In the genomic region with DNA sequence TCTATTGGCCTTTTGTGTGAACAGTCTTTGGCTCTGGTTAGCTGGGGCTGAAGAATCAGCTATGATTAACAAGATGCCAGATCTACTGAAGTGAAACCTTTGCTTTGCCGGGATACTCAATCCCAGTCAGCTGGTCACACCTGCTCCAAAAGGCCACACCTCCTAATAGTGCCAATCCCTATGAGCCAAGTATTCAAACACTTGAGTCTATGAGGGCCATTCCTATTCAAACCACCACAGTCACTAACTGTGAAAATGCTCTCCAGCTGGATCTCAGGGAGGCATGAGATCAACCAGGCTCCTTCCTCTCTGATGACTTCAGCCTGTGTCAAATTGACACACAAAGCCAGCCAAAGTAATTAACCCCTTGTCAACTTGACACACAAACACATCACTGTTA, we compare ENCODE assay signal across 21 mouse cellular contexts. TPM values are rescaled to one million over a fixed set of nuclear protein-coding genes. Genes with fewer than 3 reads are reported as not detected.
A peak's percentile ranks its signal among the peaks of the same experiment; 100 is the strongest.
DNase-seq lines count a peak whose midpoint lies in the region; ATAC-seq lines count a peak whose summit lies in the region.
"Had no signal": no experiment of that assay in that cellular context is flagged by ENCODE, and none has a peak within 500 bp of the region (broad histone marks: within the 10 kb centered on the region; RNA-seq: fewer than 3 reads in every experiment).

No protein-coding gene starts in this region.

- 0 out of 2 replicates have a peak, but pooled peaks cover 5% of the 10 kb centered on the region for H3K9me3 ChIP-seq in lung, embryonic 16.5 days (ENCODE audit: control insufficient read depth, low read length)
- H3K9me3 ChIP-seq in kidney, embryonic 15.5 days (replicated peaks): no peaks in the 10 kb centered on the region
- no peaks in the 10 kb centered on the region for H3K9me3 ChIP-seq in heart, embryonic 10.5 days
- H3K9me3 ChIP-seq: embryonic facial prominence, embryonic 12.5 days; embryonic facial prominence, embryonic 15.5 days; forebrain, embryonic 15.5 days; hindbrain, embryonic 12.5 days; hindbrain, embryonic 15.5 days had no signal

- no peaks in the 10 kb centered on the region for H3K4me1 ChIP-seq in lung, embryonic 16.5 days (replicated peaks; ENCODE audit: control insufficient read depth, insufficient read depth, low read length)
- no peaks in the 10 kb centered on the region for H3K4me1 ChIP-seq in kidney, embryonic 15.5 days
- no peaks in the 10 kb centered on the region for H3K4me1 ChIP-seq in heart, embryonic 10.5 days
- H3K4me1 ChIP-seq: embryonic facial prominence, embryonic 12.5 days; embryonic facial prominence, embryonic 15.5 days; forebrain, embryonic 15.5 days; hindbrain, embryonic 12.5 days; hindbrain, embryonic 15.5 days had no signal

- WGBS in lung, embryonic 16.5 days: 52% methylated on average over 1 of the region's 1 CpGs
- WGBS in kidney, embryonic 15.5 days: 41% methylated on average over 1 of the region's 1 CpGs
- WGBS in heart, embryonic 10.5 days: 70% methylated on average over 1 of the region's 1 CpGs

- no peak overlapping the region for H3K4me3 ChIP-seq in lung, embryonic 16.5 days (ENCODE audit: low read length)
- H3K4me3 ChIP-seq in kidney, embryonic 15.5 days (replicated peaks): no peak overlapping the region
- no peak overlapping the region for H3K4me3 ChIP-seq in heart, embryonic 10.5 days
- H3K4me3 ChIP-seq: embryonic facial prominence, embryonic 12.5 days; embryonic facial prominence, embryonic 15.5 days; forebrain, embryonic 15.5 days; hindbrain, embryonic 12.5 days; hindbrain, embryonic 15.5 days had no signal

- H3K27ac ChIP-seq in lung, embryonic 16.5 days (ENCODE audit: low read length): no peak overlapping the region
- no peak overlapping the region for H3K27ac ChIP-seq in kidney, embryonic 15.5 days
- H3K27ac ChIP-seq in heart, embryonic 10.5 days: no peak overlapping the region
- H3K27ac ChIP-seq: embryonic facial prominence, embryonic 12.5 days; embryonic facial prominence, embryonic 15.5 days; forebrain, embryonic 15.5 days; hindbrain, embryonic 12.5 days; hindbrain, embryonic 15.5 days had no signal

- H3K4me2 ChIP-seq in lung, embryonic 16.5 days (ENCODE audit: low read depth, low read length): no peak overlapping the region
- no peak overlapping the region for H3K4me2 ChIP-seq in kidney, embryonic 15.5 days
- H3K4me2 ChIP-seq: embryonic facial prominence, embryonic 12.5 days; embryonic facial prominence, embryonic 15.5 days; forebrain, embryonic 15.5 days; heart, embryonic 11.5 days; hindbrain, embryonic 12.5 days; hindbrain, embryonic 15.5 days had no signal

- H3K27me3 ChIP-seq in lung, embryonic 16.5 days (ENCODE audit: control insufficient read depth, insufficient read depth, low read depth, low read length): no peaks in the 10 kb centered on the region
- no peaks in the 10 kb centered on the region for H3K27me3 ChIP-seq in kidney, embryonic 15.5 days
- no peaks in the 10 kb centered on the region for H3K27me3 ChIP-seq in heart, embryonic 10.5 days (ENCODE audit: insufficient read depth, poor library complexity, severe bottlenecking)
- H3K27me3 ChIP-seq: embryonic facial prominence, embryonic 12.5 days; embryonic facial prominence, embryonic 15.5 days; forebrain, embryonic 15.5 days; hindbrain, embryonic 12.5 days; hindbrain, embryonic 15.5 days had no signal

- H3K9ac ChIP-seq in lung, embryonic 16.5 days (ENCODE audit: low read length): no peak overlapping the region
- H3K9ac ChIP-seq in kidney, embryonic 15.5 days: no peak overlapping the region
- H3K9ac ChIP-seq: embryonic facial prominence, embryonic 12.5 days; embryonic facial prominence, embryonic 15.5 days; forebrain, embryonic 15.5 days; hindbrain, embryonic 12.5 days; hindbrain, embryonic 15.5 days had no signal

- peak; percentile 45 to 65 for DNase-seq in lung, adult 18-20 months
- DNase-seq in lung, postnatal 14 days: peak; percentile 5
- peak; percentile 6 to 31 for DNase-seq in lung, postnatal 4 days
- no peak for DNase-seq in heart, embryonic 10.5 days (ENCODE audit: low spot score)
- DNase-seq in heart, adult 9 months (ENCODE audit: low spot score in 2 of 2): no peak
- DNase-seq: adrenal gland, postnatal 10 days; adrenal gland, postnatal 36 days; cerebellum, adult 18-20 months; cerebellum, adult 9-11 months; cerebellum, postnatal 25 days; gastrocnemius, postnatal 10 days; gastrocnemius, postnatal 36 days had no signal

- ATAC-seq in lung, embryonic 16.5 days (ENCODE audit: low read depth): peak; percentile 75
- ATAC-seq in kidney, embryonic 15.5 days (replicated peaks; ENCODE audit: low FRiP score): no peak
- ATAC-seq: forebrain, embryonic 15.5 days had no signal

- H3K36me3 ChIP-seq in lung, embryonic 16.5 days (ENCODE audit: control insufficient read depth, insufficient read depth, low read length): no peaks in the 10 kb centered on the region
- no peaks in the 10 kb centered on the region for H3K36me3 ChIP-seq in kidney, embryonic 15.5 days
- no peaks in the 10 kb centered on the region for H3K36me3 ChIP-seq in heart, embryonic 10.5 days
- H3K36me3 ChIP-seq: embryonic facial prominence, embryonic 12.5 days; embryonic facial prominence, embryonic 15.5 days; forebrain, embryonic 15.5 days; hindbrain, embryonic 12.5 days; hindbrain, embryonic 15.5 days had no signal

RNA-seq across cellular contexts. Expression of gene Tfap2a, which starts 54.8 kb away (rescaled TPM):
- polyA plus RNA-seq in lung, embryonic 16.5 days (2015; fragmentation: Nextera tagmentation; extraction: Ambion mirVana): 0.10 and 0.34 TPM in 2 replicates
- 2.8 and 4.1 TPM in 2 replicates for polyA plus RNA-seq in kidney, embryonic 15.5 days (2015; fragmentation: Nextera tagmentation; extraction: Ambion mirVana)
- polyA plus RNA-seq in heart, embryonic 10.5 days (2016; fragmentation: Nextera tagmentation; extraction: Ambion mirVana): 1.0 and 1.6 TPM in 2 replicates
- polyA plus RNA-seq: heart, postnatal 0 days had no signal

Comparison
In these comparisons a context has a peak if more than half of its experiments do, and no peak if none do; other contexts are left out.
1. DNase-seq: peak in lung, adult 18-20 months (2 of 2), lung, postnatal 14 days (single experiment) and lung, postnatal 4 days (2 of 2); none in heart, embryonic 10.5 days (single experiment) and heart, adult 9 months (0 of 2).